Mouse (Mus musculus) neural tube, embryonic 10.5 days (tissue): Measurements from ENCODE around the gene Ripor3.

Source experiments
- DNase-seq: peaks from one replicate; pipeline ENCODE4 v3.0.0-alpha.2; 2017; ENCODE audit warnings: low spot score; ENCODE audit errors: extremely low spot score

Gene Ripor3

DNA sequence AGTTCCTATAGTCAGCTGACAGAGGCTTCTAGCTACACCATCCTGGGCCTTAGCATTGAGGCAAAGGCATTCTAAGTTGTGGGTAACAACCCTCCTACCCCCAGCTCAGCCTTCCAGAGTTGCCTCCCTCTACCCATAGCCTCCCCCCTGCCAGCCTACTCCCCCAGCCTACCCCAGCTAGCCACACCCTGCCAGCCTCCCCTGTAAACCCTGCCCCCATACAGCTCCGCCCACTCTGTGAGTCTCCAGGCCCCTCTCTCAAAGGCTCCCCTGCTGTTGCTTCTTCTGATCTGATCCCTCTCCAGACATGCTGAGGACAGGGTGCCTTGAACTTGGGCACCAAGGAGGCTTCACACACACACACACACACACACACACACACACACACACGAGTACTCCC, 21.4 kb upstream of the Ripor3 start:
- DNase-seq, result no peak

DNA sequence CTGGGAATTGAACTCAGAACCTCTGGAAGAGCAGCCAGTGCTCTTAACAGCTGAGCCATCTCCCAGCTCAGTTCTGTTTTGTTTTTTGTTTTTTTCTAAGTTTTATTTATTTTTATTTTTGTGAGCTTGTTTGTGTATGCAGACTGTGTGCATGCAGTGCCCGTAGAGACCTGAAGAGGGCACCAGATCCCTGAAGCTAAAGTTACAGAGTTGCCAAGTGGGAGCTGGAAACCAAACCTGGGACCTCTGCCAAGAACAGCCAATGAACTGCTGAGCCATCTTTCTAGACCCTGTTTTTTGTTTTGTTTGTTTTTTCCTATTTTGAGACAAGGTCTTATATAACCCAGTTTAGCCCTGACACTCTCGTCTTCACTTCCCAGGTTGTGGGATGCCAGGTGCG, 18.0 kb upstream of the Ripor3 start:
- DNase-seq, result no peak

DNA sequence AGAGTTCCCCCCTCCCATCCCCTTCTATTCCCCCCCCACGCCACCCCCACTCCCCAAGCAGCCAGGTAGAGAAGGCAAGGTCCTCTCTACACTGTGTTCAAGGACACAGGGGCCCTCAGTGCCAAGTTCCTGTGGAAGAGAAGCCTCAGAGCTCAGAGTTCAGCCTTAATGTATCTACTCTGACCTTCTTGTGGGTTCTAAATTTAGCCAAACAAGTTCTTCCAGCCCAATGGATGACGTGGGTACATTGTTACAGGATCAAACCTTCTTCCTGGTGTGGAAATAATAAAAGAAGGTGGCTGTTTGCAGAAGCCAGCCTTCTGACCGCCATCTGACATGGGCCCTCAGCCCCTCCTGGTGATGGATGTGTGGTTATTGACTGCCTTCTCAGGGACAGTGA, 16.0 kb upstream of the Ripor3 start:
- DNase-seq, result no peak

DNA sequence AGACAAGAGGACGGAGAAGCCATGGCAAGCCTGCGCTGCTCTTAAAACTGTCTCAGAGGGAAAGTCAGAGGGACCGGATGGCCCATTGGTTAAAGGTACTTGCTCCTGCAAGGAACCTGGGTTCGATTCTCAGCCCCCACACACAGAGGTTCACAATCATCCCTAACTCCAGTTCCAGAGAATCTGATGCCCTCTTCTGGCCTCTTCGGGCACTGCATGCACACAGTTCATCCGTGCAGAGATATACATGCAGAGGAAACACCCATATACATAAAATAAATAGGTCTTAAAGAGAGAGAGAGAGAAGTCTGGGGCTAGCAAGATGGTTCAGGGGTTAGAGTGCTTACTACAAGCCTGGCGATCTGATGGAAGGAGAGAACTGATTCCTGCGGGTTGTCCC, 15.5 kb upstream of the Ripor3 start:
- DNase-seq, result no peak

DNA sequence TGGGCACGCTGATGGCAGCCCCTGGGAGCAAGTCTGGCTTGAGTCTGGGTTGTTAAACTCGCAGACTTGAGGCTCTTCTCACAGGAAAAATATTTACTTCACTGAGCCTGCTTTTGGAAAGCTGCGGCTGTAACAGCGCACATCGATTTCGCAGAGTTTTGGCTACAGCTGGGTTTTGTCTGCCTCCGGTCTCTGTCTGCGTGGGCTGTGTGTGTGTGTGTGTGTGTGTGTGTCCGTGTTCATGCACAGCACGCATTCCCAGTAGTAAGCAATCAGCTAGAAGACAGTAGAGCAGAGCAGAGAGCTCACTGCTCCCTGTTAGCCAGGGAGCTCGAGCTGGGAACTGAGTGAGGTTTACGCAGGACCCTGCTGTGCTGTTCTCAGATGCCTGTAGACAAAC, 14.8 kb upstream of the Ripor3 start:
- DNase-seq, result no peak

DNA sequence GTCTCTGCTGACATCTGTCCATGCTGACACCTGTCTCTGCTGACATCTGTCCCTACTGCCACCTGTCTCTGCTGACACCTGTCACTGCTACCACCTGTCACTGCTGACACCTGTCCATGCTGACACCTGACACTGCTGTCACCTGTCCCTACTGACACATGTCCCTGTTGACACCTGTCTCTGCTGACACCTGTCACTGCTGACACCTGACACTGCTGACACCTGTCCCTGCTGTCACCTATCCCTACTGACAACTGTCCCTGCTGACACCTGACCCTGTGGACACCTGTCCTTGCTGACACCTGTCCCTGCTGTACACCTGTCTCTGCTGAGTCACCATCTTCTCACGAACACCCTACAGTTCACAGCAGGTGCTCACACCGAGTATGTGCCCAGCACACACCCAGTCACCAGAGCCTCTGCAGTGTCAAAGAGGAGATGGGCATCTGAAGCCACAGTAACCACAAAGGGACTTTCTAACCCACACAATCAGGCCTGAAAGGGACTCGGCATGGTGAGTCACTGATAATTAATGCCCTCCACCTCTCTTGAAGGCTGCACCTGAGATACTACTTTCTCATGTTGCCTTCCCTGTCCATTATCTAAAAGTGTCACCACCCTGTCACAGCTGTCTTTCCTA, 13.5 kb upstream of the Ripor3 start:
- no peak for DNase-seq

DNA sequence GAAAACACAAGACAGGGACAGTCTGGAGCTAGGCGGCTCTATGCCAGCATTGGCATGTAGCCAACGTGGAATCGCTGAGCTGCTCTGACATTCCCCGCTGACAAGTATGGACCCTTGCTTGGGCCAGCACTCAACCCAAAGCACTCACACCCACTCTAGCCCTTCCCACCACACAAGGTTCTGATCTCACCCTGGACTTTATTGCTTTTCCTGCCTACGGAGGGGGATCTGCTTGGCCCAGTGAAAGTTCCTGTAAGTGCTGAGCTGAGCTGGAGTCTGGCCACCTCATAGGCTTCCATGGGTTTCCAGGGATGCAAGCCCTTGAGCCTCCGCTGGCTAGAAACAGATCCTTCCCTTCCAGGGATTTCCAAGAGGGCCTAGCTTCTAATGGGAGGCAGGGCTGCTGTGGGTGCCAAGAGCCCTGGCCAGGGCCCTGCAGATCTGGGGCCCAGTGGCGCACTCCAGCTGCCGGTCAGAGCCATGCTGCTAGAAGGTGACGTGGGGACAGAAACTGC, 8.8 kb upstream of the Ripor3 start:
- no peak for DNase-seq

DNA sequence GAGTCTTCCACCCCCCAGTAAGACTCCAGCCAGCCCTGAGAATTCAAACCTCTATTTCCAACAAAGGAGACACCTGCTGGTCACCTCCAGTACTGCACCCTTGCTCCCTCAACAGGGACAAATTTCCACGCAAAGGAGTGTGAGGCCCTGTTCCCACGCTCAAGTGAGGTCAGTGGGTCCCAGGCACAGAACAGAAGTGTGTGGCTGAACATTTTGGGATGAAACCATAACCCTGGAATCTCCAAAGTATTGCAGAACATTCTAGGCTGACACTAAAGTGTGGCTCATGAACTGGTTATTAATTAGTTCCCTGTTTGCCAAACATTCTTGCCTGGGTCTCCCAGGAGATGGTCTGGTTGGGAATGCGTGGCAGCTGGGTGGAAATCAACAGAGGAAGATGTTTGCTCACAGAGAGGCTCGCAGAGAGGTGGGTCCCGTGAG, 6.6 kb upstream of the Ripor3 start:
- peak; percentile 69 for DNase-seq

DNA sequence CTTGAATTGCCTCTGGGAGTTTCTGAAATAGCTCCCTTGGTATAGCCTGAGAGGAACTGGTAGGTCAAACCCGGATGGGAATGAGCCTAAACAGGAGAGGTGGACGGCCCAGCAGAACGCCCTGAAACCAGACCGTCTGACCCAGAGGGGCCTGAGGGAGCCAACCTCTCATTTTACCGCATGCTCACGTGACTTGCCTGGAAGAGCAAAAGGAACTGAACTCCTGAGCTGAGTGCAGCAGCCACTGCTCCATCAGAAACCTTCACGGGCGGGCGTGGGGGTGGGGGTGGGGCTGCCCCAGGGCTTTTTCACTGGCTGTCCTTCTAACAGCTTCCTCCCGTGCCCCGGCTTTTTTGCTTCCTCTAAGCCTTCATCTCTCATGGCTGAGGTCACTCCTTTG, 475 bp upstream of the Ripor3 start:
- DNase-seq, result no peak

DNA sequence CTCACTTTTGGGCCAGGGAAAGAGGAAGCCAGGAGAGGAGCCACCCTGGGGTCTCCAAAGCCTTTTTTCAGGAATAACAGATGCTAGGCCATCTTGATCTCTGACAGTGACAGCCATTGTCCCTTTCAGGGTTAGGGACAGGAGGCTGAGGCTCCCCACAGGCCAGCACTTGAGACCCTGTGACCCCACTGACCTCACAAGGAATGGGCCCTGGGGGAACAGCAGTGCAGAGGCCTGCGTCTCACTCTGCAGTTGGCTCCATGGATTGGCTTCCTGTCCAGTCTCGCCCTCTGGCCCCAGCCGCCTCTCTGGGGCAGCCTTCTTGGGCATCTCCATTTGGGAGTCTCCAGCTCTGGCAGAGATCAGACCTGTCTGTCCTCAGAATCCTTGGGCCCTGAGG, 2.3 kb downstream of the Ripor3 start:
- peak; percentile 26 for DNase-seq

DNA sequence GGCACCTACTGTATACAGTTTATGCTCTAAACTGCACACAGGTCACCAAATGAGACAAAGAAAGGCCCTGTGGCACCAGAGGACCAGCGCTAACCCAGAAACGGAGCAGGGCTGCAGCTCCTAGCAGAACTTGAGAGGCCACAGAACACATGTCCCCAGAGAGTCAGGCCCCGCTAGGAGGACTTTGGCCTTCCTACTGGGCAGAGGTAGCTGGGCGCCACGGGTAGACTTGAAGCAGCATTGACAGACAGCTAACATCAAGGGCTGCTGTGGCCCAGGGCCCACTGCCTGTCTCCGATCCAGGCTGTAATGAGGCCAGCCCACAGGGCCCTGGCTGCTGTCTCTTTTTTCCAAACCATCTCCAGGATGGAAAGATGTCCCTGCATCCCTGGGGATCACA, 3.9 kb downstream of the Ripor3 start:
- DNase-seq, result no peak

DNA sequence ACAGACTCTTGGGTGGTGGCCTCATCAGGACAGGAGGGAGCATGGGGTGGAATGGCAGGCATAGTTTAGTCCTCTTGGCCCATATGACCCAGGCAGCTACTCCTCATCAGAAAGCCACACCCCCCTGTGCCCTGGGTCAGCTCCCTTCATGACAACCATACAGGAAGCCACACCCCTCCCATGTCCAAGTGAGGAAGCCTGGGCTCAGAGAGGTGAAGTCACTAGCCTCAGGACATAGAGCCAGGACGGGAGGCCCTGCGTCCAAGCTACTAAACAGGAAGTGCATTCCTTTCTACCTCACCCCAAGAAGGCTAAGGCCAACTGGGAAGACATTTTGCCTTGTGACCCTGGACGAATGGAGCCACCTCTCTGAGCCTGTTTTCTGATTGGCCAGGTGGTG, 4.8 kb downstream of the Ripor3 start:
- DNase-seq, result no peak

DNA sequence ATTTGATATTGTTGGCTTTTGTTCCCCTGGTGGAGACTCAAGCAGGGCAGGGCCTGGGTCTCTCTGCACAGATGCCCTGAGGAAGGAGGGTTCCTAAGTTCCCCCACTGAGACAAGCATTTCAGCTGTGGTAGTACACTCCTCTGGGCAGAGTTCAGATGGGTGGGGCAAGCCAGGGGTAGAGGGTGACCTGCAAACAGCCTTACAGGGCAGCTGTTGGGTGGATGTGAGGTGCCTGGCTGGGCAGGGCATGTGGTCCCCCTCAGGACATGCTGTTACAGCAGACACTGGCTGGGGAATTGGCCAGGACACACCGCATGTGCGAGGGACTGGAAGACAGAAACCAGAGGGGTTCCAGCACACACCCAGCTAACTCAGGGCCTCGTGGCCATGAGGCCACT, 5.4 kb downstream of the Ripor3 start:
- no peak for DNase-seq

DNA sequence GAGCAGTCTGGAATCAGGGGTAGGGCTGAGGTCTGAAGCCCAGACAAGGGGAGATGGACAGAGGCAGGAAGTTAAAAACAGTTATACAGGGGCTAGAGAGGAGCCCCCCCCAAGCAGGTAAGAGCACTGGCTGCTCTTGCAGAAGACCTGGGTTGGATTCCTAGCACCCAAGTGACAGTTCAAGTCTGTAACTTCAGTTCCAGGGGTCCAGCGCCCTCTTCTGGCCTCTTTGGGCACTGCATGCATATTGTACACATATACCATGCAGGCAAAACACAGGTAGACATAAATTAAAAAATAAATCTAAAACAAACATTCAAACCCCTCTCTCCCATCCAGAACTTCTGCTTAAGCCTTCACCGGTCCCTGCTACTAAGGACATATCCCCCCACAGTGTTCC, 6.0 kb downstream of the Ripor3 start:
- no peak for DNase-seq

DNA sequence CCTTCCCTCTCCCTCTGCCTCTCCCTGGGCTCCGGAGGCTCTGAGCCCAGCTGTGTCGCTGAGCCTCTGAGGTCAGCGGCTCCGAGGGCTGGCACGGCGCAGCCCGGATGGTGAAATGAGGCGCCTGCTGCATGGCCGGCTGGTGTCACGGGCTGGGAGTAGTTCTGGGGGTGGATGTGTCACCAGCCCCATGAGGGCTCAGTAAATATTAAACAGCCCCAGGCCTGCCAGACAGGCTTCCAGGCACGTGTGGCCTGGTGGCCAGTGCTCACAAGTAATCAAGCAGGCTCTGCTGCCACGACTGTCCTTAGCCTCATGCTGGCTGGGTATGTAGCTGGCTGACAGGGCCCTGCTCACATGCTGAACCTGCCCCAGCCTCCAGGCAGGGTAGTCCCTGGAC, 7.0 kb downstream of the Ripor3 start:
- DNase-seq, result no peak

DNA sequence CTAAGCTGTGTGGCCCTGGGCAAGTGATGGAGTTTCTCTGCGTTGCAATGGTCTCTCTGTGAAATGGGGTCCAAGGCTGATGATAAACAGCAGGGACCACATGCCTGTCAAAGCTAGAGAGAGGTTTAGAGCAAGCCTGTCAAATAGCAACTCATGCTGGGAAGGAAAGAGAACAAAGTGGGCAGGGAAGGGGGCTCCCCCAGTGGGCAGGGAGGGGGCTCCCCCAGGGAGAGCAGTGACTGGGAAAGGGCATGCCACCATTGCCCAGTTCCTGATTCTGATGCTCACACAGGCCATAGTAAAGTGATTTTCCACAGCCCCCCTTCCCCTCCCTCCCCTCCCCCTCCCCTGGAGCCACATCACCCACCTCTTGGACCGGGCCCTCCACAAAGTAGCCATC, 7.5 kb downstream of the Ripor3 start:
- DNase-seq, result no peak

DNA sequence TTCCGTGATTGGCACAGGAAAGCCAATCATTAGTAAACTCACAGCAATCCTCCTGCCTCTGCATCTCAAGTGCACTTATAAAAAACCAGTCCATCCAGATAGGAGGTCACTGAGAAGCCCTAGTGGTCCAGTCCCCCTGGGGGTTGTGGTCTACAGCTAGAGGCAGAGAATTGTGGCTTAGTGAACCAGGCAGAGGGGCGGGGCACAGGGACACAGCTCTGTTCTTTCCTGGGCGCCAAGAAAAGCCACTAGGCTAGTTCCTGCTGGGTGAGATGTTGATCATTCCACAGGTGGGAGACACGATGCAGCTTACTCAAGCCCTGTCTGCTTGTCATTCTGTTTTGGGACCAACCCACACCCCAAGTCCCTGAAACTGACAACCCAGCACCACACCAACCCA, 8.2 kb downstream of the Ripor3 start:
- no peak for DNase-seq

DNA sequence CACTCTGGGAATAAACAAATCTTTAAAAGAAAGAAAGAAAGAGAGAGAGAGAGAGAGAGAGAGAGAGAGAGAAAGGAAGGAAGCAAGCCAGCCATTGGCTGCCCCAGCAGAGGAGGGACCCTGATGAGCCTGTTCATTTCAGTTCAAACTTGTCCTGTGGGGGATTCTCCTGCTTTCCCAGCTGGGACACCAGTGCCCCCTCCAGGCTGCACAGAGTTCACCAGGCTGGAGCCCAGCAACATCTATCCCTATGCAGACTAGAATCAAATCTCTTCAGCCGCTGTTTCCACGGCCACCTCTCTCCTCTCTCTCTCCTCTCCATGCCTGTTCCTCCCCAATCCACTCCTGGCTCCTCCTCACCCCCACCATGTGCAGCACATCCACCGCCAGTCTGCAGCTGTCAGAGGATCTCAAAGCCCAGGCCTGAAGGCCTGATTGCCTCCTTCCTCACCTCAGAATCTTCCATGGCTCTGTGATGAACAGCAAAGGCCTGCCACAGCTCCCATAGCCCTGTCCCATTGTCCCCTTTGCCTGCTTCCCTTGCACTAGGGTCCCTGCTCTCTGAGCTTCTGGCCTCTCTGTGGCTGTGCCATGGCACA, 11.2 kb downstream of the Ripor3 start:
- DNase-seq, result no peak

DNA sequence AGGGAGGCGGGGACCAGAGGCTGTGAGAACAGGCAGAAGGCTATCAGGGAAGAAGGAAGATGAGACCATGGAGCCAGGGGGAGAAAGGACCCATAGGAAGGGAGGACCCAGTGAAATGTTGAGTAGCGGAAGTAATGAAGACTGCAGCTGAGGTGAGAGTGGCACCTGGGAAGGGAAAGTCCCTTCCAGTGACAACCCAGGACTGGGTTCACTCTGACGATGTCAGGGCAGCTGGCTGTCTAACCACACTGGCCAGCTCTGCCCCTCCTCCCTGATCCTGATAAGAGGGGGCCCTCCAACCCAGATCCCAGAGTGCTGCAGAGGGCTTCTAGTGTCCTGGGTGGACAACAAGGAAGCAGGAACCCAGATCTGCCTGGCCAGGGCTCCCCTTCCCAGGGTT, 12.9 kb downstream of the Ripor3 start:
- DNase-seq, result no peak

DNA sequence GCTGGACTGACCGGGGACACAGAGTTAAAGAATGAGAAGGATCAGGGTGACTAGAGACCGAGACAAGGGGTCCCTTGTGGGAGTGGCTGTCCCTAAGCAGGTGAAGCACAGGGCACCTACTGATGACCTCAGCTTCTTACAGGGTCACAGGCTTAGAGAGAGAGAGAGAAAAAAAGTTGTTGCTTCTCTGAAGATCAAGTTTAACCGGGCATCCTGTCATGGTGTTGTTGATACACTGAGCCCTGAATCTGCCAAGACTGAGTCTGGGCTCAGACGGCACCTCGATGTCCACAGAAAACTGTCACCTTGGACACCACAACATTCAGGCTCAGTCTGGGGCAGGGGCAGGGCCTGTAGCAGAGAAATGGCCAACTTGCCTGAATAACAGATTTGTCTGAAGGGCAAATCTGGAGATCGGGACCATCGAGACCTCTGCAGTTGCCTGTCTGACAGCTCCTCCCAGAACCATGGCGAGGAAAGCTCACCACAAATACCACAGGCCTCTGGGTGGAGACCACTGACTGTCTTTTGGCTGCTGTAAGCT, 13.7 kb downstream of the Ripor3 start:
- DNase-seq, result no peak

DNA sequence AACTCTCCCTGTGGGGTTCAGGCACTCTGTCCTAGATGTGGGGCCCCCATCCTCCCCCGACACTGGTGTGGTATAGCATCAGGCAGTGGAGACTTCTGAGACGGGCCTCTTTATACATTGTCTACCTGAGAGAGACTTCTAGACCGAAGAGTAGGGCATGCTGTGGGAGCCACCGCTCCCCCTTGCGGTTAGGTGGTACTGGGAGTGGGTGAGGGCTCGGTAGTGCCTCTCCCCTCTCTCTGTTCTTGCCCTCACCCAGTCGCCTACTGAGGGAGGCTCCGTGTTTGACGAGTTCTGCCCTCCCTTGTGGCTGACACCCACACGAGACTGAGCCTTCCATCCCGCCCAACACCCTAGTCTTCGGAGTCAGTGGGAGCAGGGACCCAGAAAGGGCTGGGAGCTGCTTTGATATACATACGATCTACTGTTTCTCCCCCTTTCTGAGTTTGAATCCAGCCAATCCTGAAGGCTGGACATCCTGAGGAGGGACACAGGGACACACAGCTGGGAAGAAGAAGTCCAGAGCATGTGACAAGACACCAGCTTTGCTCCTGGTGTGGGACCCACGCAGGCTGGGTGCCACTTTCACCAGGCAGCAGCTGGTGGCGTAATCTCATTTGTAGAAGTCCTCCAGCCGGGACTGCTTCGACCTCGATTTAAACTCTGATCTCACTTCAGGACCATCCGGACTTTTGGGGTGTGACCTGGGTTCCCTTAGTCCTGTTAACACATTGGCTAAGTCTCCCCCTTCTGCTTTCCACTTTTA, 14.4 kb downstream of the Ripor3 start:
- DNase-seq, result no peak

DNA sequence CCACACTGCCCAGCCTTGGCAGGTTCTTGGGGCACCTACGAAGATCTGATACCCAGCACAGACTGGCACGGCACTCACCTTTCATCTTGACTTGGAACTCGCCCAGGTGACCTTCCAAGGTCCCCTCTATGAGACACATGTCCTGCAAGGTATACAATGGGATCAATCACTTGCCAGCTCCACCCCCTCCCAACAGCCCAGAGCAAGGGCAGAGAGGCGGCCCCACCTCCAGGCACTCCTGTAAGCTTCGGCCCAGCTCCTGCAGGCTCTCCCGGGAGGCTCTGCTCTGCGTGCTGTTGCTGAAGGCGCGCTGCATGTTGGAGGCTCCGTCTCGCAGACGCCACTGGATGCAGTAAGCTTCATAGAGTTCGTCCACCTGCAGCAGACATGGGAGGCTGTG, 17.2 kb downstream of the Ripor3 start:
- no peak for DNase-seq
